Mouse (Mus musculus) T-helper 2 cell (primary cell): ENCODE measurements around the gene Cox17.

ENCODE experiments used
- in situ Hi-C: fragments of 300-600 bp; cut with MboI, MseI; formaldehyde crosslinking; loops from one replicate; pipeline ENCODE4 v1.15.1; 2025; ENCODE audit warnings: high pct_unique_total_duplicates

The Cox17 gene

DNA sequence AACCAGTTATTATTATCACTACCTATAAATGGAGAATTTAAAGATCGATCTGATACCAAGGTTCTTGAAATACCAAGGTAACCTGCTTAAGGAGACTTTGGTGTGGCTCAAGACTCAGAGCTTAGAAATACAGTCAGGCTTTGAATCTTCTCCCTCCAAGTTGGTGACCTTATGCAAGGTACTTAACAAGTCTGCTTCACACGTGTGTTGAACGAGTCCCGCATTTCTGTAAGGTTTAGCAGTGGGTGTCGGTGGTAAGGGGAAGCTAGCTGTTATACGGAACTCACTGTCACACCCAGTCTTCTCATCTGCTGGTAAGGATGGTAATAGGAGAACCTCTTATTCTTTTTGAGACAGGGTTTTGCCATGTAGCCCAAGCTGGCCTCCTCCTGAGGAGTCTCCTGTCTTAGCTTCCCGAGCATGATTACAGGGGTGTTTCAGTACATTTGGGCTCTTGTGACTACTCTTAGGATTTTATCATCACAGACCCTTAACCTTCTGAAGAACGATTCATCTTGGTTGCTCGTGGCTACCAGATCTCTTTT lies 1.5 kb downstream of the Cox17 start:
- in situ Hi-C loops, result no loop called here

DNA sequence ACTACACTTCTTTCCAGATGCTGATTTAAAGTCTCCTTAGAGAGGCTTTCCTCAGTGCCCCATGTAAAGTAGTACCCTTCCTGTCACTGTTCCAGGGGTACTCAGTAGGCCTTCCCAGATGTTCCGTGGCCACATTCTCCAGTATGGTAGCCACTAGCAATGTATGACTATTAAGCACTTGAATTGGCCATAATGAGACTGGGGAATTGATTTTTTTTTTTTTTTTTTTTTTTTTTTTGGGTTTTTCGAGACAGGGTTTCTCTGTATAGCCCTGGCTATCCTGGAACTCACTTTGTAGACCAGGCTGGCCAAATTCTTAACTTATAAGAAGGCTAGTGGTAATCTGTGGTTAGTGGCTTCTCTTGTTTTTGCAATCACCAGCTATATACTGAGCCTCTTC lies 3.1 kb downstream of the Cox17 start:
- in situ Hi-C loops, result loop anchor here (10.0 kb wide), 1 partner anchor 135 kb away; no protein-coding TSS in a partner anchor

DNA sequence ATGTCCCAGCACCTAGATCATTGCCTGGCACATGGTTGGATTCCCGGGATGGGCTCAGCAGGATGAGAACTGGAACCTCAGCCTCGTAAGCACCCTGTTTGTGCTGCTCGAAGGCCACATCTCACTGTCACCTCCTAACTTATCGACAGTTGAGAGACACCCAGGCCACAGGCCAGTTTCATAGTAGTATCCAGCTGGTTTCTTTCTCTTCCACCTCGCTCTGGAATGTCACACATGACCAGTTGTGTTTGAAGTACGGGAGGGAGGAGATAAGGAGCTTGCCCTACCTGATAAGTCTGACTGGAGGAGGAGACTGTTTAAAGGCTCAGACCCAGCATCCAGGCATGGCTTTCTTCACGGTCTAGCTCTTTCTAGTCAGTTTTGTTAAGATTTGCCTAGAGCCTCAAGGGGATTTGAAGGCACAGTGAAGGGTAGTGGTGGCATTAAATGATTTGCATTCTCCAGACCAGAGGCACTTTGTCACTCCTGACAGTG lies 3.6 kb downstream of the Cox17 start:
- in situ Hi-C loops, result loop anchor here (10.0 kb wide), 1 partner anchor 134 kb away; no protein-coding TSS in a partner anchor

DNA sequence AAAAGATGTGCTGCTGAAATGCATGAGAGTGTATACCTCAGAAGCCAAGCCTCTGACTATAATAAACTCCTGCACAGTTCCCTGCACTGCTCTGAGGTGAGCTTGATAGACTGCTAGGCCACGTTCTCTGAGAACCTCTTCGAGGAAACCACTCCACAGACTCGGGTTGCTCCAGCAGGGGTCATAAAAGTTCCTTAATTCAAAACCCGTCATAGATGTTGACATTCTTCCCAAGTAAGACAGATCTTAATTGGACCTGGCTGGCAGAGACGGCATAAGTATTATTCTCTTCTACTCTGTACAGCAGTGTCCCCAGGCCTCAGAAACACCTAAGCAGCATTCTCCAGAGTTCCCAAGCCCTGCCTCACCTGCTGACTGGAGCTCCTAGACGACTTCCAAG lies 4.1 kb downstream of the Cox17 start:
- in situ Hi-C loops, result loop anchor here (10.0 kb wide), 1 partner anchor 134 kb away; no protein-coding TSS in a partner anchor

- in situ Hi-C loops, result loop anchor here (10.0 kb wide), 1 partner anchor 133 kb away; no protein-coding TSS in a partner anchor
Measured at GRCm38 (mm10) chr16:38352031-38352430, 5.2 kb downstream of the Cox17 start.

DNA sequence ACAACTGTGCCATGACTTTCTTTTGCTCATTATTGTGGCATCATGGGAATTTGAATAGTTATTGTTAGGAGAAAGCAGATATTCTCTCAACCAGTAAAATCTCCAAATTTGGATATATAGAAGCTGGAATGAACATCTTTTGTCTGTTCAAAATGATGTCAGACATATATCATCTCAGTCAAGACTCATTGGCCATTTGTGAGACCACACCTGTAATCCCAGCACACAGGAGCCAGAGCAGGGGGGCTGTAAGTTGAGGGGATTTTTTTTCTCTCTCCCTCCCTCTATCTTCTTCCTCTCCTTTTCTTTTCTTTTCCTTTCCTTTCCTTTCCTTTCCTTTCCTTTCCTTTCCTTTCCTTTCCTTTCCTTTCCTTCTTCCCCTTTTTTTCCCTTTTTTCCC lies 6.1 kb downstream of the Cox17 start:
- in situ Hi-C loops, result loop anchor here (10.0 kb wide), 1 partner anchor 132 kb away; no protein-coding TSS in a partner anchor

- in situ Hi-C loops, result loop anchor here (10.0 kb wide), 1 partner anchor 131 kb away; no protein-coding TSS in a partner anchor
Measured at GRCm38 (mm10) chr16:38353642-38354041, 6.9 kb downstream of the Cox17 start.

GRCm38 (mm10) chr16:38354185-38354913 lies 7.6 kb downstream of the Cox17 start:
- in situ Hi-C loops, result loop anchor here (10.0 kb wide), 1 partner anchor 130 kb away; no protein-coding TSS in a partner anchor

DNA sequence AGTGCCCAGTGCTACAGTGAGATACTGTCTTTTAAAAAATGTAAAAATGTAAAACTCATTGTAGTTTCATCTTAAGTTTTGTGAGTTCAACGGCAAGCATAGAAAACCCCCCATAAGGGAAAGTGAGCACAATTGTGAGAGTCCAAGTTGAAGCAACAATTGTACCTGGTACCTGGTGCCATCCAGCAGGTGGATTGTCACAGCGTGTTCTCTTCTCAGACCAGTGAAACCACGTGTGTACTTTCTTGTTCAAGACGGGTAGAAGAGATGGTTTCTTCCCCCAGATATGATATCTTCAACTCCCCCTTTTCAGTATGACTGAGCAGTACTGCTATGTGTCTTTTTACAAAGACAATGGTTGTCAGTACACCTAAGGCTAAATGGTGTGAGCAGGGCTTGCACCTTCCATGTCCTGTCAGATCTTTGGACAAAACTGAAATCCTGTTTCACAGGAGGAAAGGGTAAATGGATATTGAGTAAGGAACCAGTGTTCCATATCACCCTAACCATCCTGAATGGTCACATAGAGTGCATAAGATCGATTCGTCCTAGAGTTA lies 11.5 kb downstream of the Cox17 start:
- in situ Hi-C loops, result loop anchor here (10.0 kb wide), 1 partner anchor 126 kb away; no protein-coding TSS in a partner anchor

DNA sequence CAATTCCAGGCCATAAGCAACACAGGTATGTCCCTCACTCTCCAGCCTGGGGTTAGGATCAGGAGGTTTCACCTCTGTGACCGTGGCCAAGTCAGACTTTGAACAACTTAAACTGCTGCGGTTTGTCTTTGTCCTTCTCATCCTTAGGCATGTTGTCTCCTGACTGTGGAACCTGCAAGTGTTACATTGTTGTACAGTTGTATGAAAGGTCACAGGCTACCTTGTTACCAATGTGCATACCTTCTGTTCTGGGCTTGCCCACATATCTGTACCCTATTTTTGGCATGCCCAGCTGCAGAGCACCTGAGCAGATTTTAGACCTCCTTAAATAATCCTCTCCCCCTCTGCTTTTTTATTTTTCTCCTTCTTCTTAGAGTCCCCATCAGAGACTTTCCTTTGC lies 12.4 kb downstream of the Cox17 start:
- in situ Hi-C loops, result loop anchor here (10.0 kb wide), 1 partner anchor 126 kb away; no protein-coding TSS in a partner anchor

DNA sequence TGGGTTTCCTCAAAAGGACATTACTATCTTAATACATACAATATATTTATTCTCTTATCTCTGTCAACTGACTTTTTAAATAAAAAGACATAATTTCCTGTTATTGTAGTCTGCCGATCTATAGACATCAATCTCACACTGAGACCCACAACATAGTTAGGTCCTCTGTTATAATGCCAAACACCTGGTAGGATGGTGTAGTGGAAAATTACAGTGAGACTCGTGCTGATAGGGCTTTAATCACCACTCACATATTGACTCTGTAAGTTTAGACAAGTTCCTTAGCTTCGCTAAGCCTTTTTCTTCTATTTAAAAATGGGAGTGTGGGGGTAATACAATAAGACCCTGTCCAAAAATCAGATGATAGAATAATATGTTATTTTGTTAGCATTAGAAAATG lies 13.1 kb downstream of the Cox17 start:
- in situ Hi-C loops, result loop anchor here (10.0 kb wide), 1 partner anchor 125 kb away; no protein-coding TSS in a partner anchor

- in situ Hi-C loops, result no loop called here
Measured at GRCm38 (mm10) chr16:38360317-38360716, 13.5 kb downstream of the Cox17 start.

- in situ Hi-C loops, result no loop called here
Measured at GRCm38 (mm10) chr16:38361933-38362332, 15.1 kb downstream of the Cox17 start, which contains the start of gene Popdc2. Gene Popdc2 (plus strand): TSS chr16:38362209.

GRCm38 (mm10) chr16:38362493-38363255 lies 15.9 kb downstream of the Cox17 start:
- in situ Hi-C loops, result no loop called here

- in situ Hi-C loops, result no loop called here
Measured at GRCm38 (mm10) chr16:38363256-38363595, 16.4 kb downstream of the Cox17 start.

DNA sequence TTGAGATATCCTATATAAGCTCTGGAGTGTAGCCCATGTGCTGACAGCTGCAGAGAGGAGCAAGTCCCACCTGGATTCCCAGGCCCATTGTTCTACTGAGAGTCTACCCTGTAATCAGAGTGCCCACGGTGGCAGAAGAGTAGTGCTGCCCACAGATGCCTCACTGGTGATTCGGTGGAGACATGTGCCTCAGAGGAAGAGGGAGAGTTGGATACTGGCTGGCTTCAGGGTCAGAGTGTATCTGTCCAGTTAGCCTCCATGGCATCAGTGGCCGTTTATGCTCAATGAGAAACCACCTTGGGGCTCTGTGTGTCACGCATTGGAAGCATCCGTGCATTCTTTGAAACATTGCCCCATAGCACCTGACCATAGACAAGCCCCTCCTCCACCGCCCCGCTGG lies 16.9 kb downstream of the Cox17 start:
- in situ Hi-C loops, result no loop called here

DNA sequence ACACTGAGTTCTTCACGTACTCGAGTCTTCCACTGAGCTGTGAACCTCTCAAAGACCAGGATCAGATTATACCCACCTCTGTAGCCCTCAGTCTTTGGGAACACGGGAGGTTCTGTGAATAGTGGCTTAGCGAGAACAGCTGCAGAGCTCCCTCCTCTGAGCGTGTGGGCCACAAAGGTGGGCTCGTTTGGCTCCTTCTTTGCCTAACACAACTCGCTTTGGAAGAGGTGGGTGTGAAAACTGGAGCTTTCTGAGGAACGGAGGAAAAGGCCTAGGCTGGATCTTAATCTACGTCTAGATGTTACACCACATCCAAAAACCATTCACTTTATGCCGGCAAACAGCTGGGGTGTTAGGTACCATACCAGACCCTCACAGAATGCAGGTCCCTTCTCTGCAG lies 18.6 kb downstream of the Cox17 start:
- in situ Hi-C loops, result loop anchor here (5.0 kb wide), 1 partner anchor 62 kb away; no protein-coding TSS in a partner anchor

- in situ Hi-C loops, result loop anchor here (5.0 kb wide), 1 partner anchor 61 kb away; no protein-coding TSS in a partner anchor
Measured at GRCm38 (mm10) chr16:38366231-38366630, 19.4 kb downstream of the Cox17 start.

- in situ Hi-C loops, result loop anchor here (5.0 kb wide), 1 partner anchor 59 kb away; no protein-coding TSS in a partner anchor
Measured at GRCm38 (mm10) chr16:38368336-38368735, 21.5 kb downstream of the Cox17 start.

GRCm38 (mm10) chr16:38369000-38369399 lies 22.2 kb downstream of the Cox17 start:
- in situ Hi-C loops, result loop anchor here (5.0 kb wide), 1 partner anchor 58 kb away; no protein-coding TSS in a partner anchor

DNA sequence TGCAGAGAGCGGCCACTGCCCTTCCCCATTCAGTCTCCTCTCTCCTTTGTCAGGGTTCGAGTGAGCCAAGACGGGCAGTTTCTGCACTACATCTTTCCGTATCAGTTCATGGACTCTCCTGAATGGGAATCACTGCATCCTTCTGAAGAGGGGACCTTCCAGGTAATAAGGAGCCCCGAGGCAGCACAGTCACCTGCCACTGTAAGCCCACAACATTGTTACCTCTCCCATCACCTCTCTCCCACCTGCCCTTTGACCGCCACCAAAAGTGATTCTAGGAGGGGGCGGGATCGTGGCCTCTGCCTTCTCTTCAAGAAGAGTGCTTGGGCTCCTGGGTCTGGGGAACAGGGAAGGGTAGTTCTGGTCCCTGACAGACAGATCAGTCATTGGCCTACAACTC lies 22.6 kb downstream of the Cox17 start:
- in situ Hi-C loops, result loop anchor here (5.0 kb wide), 1 partner anchor 58 kb away; no protein-coding TSS in a partner anchor
